Mouse (Mus musculus) heart, postnatal 4 days (tissue): ENCODE measurements at regions not wholly inside any gene's neighbourhood (a gene's known extent, or its start where the extent isn't known, plus 50 kb on each side); places are given as distances from the start of the nearest gene placed in this dataset.

ENCODE experiments used
- DNase-seq: peaks from one replicate; pipeline ENCODE4 v3.0.0; 2021

- peak; percentile 34 for DNase-seq
These were observed 65.3 kb upstream of the Pomp start for GRCm38 (mm10) chr5:147794711-147795532.

- no peak for DNase-seq
These were observed 67.2 kb upstream of the Pomp start for GRCm38 (mm10) chr5:147793059-147793458.

DNA sequence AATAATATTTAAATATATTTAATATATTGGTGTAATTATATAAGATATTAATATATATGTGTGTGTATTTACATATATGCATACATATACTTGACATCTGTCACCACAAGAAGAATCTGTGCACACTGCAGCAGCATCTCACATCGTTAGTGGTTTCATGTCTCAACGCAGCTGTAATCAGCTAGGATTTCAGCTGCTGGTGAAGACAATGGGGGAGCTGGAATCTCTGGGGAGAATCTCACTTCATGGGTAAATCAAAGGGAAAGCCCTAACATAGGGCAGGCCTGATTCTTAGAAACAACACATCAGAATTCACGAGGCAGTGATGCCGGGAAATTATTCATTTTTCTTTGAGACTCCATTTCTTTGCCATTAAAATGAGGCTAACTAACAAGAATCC is 66.8 kb upstream of the Flt1 start:
- DNase-seq = no peak

- no peak for DNase-seq
These were observed 65.3 kb upstream of the Flt1 start for GRCm38 (mm10) chr5:147791121-147791520.

- no peak for DNase-seq
These were observed 62.7 kb upstream of the Flt1 start for GRCm38 (mm10) chr5:147788496-147788895.

- no peak for DNase-seq
These were observed 61.0 kb upstream of the Flt1 start for GRCm38 (mm10) chr5:147786857-147787256.

GRCm38 (mm10) chr5:147784159-147784558 is 58.3 kb upstream of the Flt1 start:
- no peak for DNase-seq

- no peak for DNase-seq
These were observed 57.7 kb upstream of the Flt1 start for GRCm38 (mm10) chr5:147783476-147783875.

DNA sequence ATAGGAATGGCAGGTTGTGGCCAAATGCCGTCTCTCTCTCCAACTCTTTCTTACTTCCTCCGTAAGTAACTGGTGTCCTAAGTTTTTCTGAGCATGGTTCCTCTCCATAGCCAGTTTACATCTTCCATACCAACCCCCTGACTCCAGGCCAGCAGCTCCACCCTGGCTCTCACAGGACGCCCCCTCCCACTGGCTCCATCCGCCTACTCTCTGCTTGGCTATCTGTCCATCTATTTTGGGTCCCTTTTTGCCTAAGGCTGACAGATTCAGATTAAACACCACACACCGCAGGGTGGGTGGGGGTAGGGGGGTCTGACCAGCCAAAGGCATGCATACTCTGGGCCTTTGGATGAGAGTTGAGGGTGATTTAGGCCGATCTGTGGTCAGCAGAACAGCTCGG is 57.0 kb upstream of the Flt1 start:
- no peak for DNase-seq

DNA sequence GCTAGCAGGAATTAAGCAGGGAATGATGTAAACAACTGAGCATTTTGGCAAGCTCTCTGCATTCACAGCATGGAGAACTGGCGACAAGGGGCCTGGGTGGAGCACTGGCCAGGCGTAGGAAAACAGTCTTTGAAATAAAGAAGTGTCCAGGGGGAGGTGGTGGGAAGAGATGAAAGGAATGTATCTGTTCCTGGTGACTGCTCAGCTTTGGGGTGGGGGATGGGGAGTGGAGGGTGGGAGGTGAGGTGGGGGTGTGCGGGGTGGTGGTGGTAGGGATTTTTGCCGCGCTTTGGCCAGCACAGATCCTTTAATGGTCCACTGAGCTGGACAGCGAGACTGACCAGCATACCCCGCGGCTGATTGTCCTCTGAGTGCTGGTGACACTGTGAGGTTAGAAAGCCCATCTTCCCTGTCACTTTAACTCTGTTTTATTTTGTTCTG is 56.5 kb upstream of the Flt1 start:
- no peak for DNase-seq

- no peak for DNase-seq
These were observed 55.4 kb upstream of the Flt1 start for GRCm38 (mm10) chr5:147781215-147781614.

DNA sequence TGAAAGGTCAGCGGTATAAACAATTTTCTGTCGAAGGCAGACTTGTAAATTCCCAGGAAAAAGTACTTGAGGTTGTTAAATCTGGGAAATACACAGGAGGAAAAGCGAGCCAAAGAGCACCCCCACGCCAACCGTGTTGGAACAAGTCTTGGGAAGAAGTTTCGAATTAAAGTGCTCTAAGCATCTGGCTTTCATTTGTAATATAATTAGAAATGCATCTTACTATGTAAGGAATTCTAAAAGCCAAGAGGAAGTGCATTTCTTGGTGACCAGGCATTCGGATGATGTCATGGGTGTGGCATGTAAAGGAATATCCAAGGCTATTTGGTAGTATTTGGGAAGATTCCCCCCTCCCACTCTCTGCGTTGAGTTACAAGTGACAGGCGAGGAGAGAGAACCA is 52.7 kb upstream of the Flt1 start:
- peak; percentile 29 for DNase-seq
